Mouse (Mus musculus) embryonic facial prominence, embryonic 15.5 days (tissue): ENCODE measurements at regions not wholly inside any gene's neighbourhood (a gene's known extent, or its start where the extent isn't known, plus 50 kb on each side); places are given as distances from the start of the nearest gene placed in this dataset.

ENCODE experiments used
- ATAC-seq: fragments of 200-750 bp; cut with Nextera tagmentation; 2 replicates; pipeline ENCODE4 v1.8.0; 2017; ENCODE audit warnings: low read depth, moderate TSS enrichment; ENCODE audit not compliant: insufficient number of reproducible peaks, low FRiP score, low TSS enrichment
- H3K27ac ChIP-seq: fragments of 300-500 bp; sonication (generic); replicated peaks from 2 replicates; pipeline ENCODE4 v1.5.1; 2015; ENCODE audit warnings: mild to moderate bottlenecking, inconsistent platforms
- H3K27me3 ChIP-seq: fragments of 300-500 bp; sonication (generic); 2 replicates; pipeline ENCODE4 v1.6.1; 2015; ENCODE audit warnings: inconsistent platforms
- H3K36me3 ChIP-seq: fragments of 300-500 bp; sonication (generic); 2 replicates; pipeline ENCODE4 v1.6.1; 2015; ENCODE audit warnings: mild to moderate bottlenecking, inconsistent platforms
- H3K4me1 ChIP-seq: fragments of 300-500 bp; sonication (generic); 2 replicates; pipeline ENCODE4 v1.6.1; 2015; ENCODE audit warnings: inconsistent platforms
- H3K4me2 ChIP-seq: fragments of 300-500 bp; sonication (generic); replicated peaks from 2 replicates; pipeline ENCODE4 v1.6.1; 2015; ENCODE audit warnings: mild to moderate bottlenecking, inconsistent platforms
- H3K4me3 ChIP-seq: fragments of 300-500 bp; sonication (generic); replicated peaks from 2 replicates; pipeline ENCODE4 v1.5.1; 2015; ENCODE audit warnings: mild to moderate bottlenecking, inconsistent platforms
- H3K9ac ChIP-seq: fragments of 300-500 bp; sonication (generic); 2 replicates; pipeline ENCODE4 v1.6.1; 2015; ENCODE audit warnings: inconsistent platforms
- H3K9me3 ChIP-seq: fragments of 300-500 bp; sonication (generic); replicated peaks from 2 replicates; pipeline ENCODE4 v1.6.1; 2016; ENCODE audit warnings: inconsistent platforms
- WGBS: fragments of 180-500 bp; shearing (Covaris S2); methylation state at CpG from one replicate; pipeline ENCODE4 v1.1.7; 2015; 5-methylcytosine and 5-hydroxymethylcytosine counted together

DNA sequence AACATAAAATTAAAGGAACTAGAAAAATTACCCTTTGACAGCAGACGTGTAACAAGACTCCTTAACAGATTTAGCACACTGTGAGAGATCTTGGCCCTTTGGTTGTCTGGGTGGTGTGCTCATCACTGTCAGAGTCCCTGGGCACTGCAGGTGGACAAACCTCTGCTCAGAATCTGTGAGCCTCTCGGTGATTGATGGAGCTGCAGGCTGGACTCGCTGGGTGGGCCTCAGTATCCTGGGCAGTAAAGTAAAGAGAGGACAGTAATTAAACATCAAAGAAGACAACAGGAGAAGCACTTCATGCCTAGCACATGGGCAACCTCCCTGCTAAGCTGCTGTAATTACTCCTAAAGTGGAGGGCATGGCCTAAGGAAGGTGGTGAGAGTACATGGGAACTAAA is 180.2 kb upstream of the Egflam start:
- Histone ChIP-seq H3K27me3 (no peaks in the 10 kb centered on the region), H3K4me1 (no peaks in the 10 kb centered on the region), H3K4me2 (no peak overlapping the region), H3K9me3 (no peaks in the 10 kb centered on the region), H3K27ac (no peak overlapping the region), H3K9ac (no peak overlapping the region), H3K36me3 (no peaks in the 10 kb centered on the region), H3K4me3 (no peak overlapping the region)
- WGBS: 54% methylated on average over 3 of the region's 3 CpGs
- ATAC-seq: no peak

DNA sequence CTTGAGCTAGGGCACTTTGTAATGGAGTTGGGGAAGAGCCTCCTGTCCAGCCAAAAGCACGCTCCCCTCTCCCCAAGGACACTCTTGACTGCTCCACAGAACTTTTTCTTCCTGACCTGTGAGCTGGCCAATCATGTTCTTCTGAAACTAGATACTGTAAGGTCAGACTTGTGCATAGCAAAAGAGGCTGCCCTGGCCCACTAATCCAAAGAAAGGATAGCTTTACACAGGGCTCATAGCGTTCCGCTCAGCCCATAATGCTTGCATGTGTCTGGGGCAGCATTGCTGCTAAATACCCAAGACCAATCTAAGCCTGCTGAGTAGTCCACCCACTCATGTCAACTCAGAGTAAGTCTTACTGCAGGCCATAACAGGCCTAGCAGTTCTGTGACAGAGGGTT is 189.0 kb upstream of the Egflam start:
- WGBS: 80% methylated on average over 3 of the region's 3 CpGs
- ATAC-seq: no peak
- Histone ChIP-seq H3K27ac (no peak overlapping the region), H3K9ac (no peak overlapping the region), H3K36me3 (no peaks in the 10 kb centered on the region), H3K4me2 (no peak overlapping the region), H3K4me1 (no peaks in the 10 kb centered on the region), H3K9me3 (no peaks in the 10 kb centered on the region), H3K27me3 (no peaks in the 10 kb centered on the region), H3K4me3 (no peak overlapping the region)

DNA sequence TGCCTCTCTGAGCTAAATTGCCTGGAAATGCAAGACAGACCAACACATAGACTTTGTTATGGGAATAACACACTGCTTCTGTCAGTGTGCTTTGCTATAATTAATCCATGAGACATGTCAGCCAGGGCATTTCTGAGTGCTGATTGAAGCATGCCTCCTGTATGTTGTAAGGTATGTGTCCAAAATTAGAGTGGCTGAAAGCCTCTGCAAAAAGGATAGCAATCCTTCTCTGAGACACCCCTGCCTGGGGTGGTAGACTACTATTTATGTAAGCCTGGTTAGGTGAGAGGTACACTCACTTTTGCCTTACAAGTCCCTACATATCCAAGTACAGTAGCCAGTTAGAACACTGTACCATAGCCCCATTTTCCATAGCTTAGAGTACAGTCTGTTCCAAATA is 193.3 kb upstream of the Egflam start:
- Histone ChIP-seq H3K9me3 (no peaks in the 10 kb centered on the region), H3K4me2 (no peak overlapping the region), H3K4me1 (no peaks in the 10 kb centered on the region), H3K36me3 (no peaks in the 10 kb centered on the region), H3K9ac (no peak overlapping the region), H3K27me3 (no peaks in the 10 kb centered on the region), H3K27ac (no peak overlapping the region), H3K4me3 (no peak overlapping the region)
- no peak for ATAC-seq

DNA sequence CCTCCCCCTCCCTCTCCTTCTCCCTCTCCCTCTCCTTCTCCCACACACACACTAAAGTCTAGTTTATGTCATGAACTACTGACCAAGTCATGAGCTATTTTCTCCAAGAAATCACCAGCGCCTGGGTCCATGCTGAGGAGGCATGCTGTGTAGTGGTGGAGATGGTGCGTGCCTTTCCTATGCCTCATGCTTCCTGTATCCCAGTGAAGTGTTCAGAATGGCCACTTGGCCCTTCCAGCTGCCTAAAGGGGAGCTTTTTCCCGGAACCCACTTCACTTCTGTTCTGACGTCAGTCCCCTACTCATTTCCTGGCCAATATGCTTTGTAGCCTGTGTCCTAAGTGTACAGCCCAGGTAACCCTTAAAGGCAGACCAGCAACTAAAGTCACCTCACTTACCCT is 199.1 kb upstream of the Egflam start:
- Histone ChIP-seq H3K4me1 (no peaks in the 10 kb centered on the region), H3K27me3 (no peaks in the 10 kb centered on the region), H3K4me2 (no peak overlapping the region), H3K4me3 (no peak overlapping the region), H3K9me3 (no peaks in the 10 kb centered on the region), H3K27ac (no peak overlapping the region), H3K36me3 (no peaks in the 10 kb centered on the region), H3K9ac (no peak overlapping the region)
- 79% methylated on average over 4 of the region's 4 CpGs for WGBS
- ATAC-seq: no peak

DNA sequence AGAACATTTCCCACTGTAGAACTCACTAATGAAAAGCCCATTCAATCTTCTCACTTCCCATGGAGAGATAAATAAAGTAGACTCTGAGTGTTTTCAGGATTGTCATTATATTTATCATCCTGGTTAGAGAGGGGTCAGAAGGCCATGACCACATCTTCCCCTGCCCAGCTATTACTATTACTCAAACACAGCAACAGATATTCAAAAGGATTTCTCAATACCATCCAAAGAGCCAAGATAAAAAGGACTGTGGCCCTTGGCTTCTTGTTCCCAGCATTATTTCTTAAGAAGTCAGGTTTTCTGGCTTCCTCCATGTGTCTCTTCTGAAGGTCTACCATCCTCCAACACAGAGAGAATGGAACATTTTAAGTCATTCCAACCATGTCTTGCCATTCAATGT is 199.6 kb upstream of the Egflam start:
- no peak for ATAC-seq

DNA sequence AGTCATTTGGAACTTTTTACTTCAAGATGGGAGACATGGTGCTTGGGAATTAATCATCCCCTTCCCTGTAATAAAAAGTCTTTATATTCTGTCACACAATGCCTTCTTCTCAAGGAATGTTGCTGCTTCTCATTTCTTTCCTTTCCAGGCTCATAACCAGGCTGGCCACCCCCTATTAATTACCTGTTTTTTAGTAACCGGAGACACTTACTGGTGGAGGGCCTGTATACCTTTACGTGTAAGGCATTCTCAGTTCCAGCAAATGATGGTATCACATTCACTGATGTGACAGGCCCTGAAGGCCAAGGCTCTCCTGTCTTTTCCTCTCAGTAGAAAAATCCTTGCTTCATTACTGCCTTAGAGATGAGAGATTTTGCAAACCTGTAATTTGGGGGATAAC is 203.3 kb upstream of the Egflam start:
- Histone ChIP-seq H3K9ac (no peak overlapping the region), H3K27me3 (no peaks in the 10 kb centered on the region), H3K4me3 (no peak overlapping the region), H3K27ac (no peak overlapping the region), H3K9me3 (no peaks in the 10 kb centered on the region), H3K4me1 (no peaks in the 10 kb centered on the region), H3K36me3 (no peaks in the 10 kb centered on the region), H3K4me2 (no peak overlapping the region)
- 64% methylated on average over 2 of the region's 2 CpGs for WGBS
- ATAC-seq: no peak

More for the DNA sequence above, 199.6 kb upstream of the Egflam start:
- no peak overlapping the region for H3K27ac ChIP-seq
- H3K9ac ChIP-seq: no peak overlapping the region
- H3K4me2 ChIP-seq: no peak overlapping the region
- H3K9me3 ChIP-seq: no peaks in the 10 kb centered on the region
- no peaks in the 10 kb centered on the region for H3K36me3 ChIP-seq
- no peak overlapping the region for H3K4me3 ChIP-seq
- H3K27me3 ChIP-seq: no peaks in the 10 kb centered on the region
- H3K4me1 ChIP-seq: no peaks in the 10 kb centered on the region

DNA sequence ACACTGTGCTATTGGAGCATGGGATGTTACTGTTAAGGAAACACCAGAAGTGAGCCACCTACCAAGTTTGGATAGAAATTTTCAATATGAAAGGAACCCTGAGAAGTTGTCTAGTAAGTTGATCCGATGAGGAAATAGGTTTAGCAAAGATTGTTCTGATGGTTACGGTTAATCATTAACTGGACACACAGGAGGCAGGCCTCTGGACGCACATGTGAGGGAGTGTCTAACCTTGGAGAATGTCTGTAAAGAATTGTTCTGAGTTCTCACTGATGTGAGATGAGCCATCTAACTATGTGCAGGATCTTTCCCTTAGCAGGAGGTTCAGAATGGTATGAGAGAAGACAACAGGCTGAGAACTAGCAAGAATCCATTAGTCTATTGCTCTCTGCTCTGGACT is 205.8 kb upstream of the Gdnf start:
- Histone ChIP-seq H3K27me3 (no peaks in the 10 kb centered on the region), H3K9ac (no peak overlapping the region), H3K27ac (no peak overlapping the region), H3K4me2 (no peak overlapping the region), H3K36me3 (no peaks in the 10 kb centered on the region), H3K4me3 (no peak overlapping the region), H3K9me3 (no peaks in the 10 kb centered on the region), H3K4me1 (no peaks in the 10 kb centered on the region)
- ATAC-seq: no peak
- 87% methylated on average over 3 of the region's 3 CpGs for WGBS

DNA sequence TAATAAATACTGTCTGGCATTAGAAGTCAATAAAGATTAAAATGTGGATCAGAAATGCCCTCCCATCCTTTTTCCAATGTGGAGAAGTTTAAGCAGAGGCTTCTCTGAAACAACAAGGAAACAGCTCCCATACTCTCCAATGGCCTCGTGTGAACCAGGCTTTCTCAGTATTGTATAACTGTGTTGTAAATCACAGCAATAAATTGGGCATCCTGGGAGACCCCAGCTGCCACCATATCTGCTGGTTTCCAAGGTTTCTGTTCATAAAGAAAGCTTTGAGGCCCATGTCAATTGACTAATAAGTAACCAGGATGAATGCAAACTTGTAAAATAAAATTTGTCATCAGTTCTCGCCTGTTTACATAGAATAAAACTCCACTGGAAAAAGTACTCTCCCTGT is 192.7 kb upstream of the Gdnf start:
- 67% methylated on average over 2 of the region's 2 CpGs for WGBS
- Histone ChIP-seq H3K4me1 (peaks cover 1% of the 10 kb centered on the region; the same call in 1 of the 2 replicates), H3K36me3 (no peaks in the 10 kb centered on the region), H3K4me3 (no peak overlapping the region), H3K9ac (no peak overlapping the region), H3K27ac (no peak overlapping the region), H3K9me3 (no peaks in the 10 kb centered on the region), H3K4me2 (no peak overlapping the region), H3K27me3 (no peaks in the 10 kb centered on the region)
- ATAC-seq: no peak

DNA sequence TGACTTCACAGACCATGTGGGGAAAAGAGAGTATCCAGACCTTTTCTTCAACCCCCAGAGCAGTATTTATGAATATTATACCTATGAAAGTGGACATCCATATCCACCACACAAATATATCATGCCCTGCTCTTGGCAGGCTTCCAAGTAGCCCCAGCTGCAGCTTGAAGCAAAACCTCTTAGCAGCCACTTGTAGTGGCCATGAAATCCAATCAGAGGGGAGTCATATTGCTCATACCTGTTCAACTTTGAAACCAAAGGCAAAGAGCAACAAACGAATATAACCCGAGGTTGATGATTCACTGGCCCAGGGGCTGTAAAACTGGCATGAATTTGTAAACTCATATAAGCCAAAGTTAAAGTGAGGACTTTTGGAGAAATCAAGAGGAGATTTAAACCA is 187.6 kb upstream of the Gdnf start:
- Histone ChIP-seq H3K4me3 (no peak overlapping the region), H3K9me3 (no peaks in the 10 kb centered on the region), H3K27ac (no peak overlapping the region), H3K36me3 (no peaks in the 10 kb centered on the region), H3K4me2 (no peak overlapping the region), H3K9ac (no peak overlapping the region), H3K4me1 (no peaks in the 10 kb centered on the region), H3K27me3 (no peaks in the 10 kb centered on the region)
- 62% methylated on average over 2 of the region's 2 CpGs for WGBS
- ATAC-seq: no peak

DNA sequence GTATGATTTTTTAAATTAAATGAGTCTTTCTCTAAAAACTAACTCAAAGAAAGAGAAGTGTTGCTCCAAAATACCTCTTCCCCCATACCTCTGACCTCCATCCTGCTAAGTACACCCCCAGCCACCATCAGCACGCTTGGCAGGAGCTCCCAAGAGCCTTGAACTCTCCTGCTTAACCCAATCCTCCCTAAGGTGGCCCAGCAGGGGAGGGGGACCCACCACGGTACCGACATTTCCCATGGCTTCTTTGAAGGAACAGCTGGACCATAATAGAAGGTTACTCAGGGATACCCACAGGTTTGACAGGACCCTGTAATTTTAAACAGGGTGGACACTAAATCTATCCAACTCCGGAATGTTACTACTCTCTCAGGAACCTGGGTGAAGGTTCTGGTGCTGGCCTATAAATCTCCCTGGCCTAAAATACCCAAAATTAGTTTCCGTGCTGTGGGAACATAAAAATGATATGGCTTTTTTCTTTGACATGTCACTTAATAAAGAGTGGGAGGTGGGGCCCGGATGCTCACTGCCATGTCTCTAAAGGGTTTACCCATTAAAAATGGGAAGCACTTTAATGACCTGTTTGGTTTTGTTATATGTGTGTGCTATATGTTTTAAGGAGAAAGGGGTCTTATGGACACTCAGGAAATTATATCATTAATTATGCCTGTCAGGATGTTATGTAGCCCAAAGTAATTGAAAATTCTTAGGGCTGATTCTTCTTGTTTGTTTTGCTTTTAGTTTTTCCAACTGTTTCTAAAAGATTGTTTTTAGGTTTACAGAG is 185.8 kb upstream of the Gdnf start:
- Histone ChIP-seq H3K9ac (no peak overlapping the region), H3K4me3 (no peak overlapping the region), H3K9me3 (no peaks in the 10 kb centered on the region), H3K4me1 (no peaks in the 10 kb centered on the region), H3K27me3 (no peaks in the 10 kb centered on the region), H3K4me2 (no peak overlapping the region), H3K36me3 (no peaks in the 10 kb centered on the region), H3K27ac (no peak overlapping the region)
- no peak for ATAC-seq
- 58% methylated on average over 6 of the region's 6 CpGs for WGBS

DNA sequence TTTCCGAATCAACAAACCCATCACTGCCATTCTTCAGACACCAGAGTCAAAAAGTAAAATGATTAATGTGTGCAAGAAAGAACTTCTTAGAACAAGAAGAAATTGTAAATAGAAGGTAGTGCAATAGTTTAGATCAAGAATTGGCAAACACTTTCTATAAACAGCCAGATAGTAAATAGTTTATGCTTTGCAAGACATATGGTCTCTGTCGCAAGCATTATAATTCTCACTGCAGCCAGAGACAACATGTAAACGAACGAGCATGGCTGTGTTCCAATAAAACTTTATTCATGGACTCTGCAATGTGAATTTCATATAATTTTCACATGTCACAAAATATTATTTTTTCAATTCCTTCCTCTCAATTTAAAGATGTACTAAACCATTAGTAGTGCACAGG is 180.8 kb upstream of the Gdnf start:
- no peak for ATAC-seq

DNA sequence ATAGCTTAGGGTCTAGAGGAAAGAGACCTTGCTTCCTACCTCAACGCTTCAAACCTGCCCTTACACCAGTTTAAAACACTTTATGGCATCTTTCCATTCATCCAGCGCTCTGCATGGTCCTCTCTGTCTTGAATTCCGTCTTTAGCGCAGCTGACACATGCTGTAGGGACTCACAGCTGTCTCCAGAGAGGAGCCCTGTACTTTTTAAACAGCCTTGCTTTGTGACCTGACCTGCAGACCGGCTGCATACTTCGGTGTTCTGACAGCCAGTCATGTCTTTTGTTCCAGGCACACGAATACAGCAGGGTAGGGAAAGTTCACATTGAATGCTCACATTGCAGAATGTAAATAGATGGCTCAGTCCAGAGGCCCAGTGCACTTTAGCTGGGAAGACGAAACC is 175.4 kb upstream of the Gdnf start:
- peaks cover 3% of the 10 kb centered on the region; the same call in 1 of the 2 replicates for H3K27me3 ChIP-seq
- ATAC-seq: no peak

More for the DNA sequence above, 180.8 kb upstream of the Gdnf start:
- Histone ChIP-seq H3K27ac (no peak overlapping the region), H3K27me3 (no peaks in the 10 kb centered on the region), H3K9ac (no peak overlapping the region), H3K36me3 (no peaks in the 10 kb centered on the region), H3K4me2 (no peak overlapping the region), H3K9me3 (no peaks in the 10 kb centered on the region), H3K4me3 (no peak overlapping the region), H3K4me1 (no peaks in the 10 kb centered on the region)
- WGBS: 65% methylated on average over 4 of the region's 4 CpGs

More for the DNA sequence above, 175.4 kb upstream of the Gdnf start:
- no peak overlapping the region for H3K27ac ChIP-seq
- no peaks in the 10 kb centered on the region for H3K9me3 ChIP-seq
- no peak overlapping the region for H3K9ac ChIP-seq
- no peak overlapping the region for H3K4me3 ChIP-seq
- no peak overlapping the region for H3K4me2 ChIP-seq
- 58% methylated on average over 8 of the region's 8 CpGs for WGBS
- no peaks in the 10 kb centered on the region for H3K36me3 ChIP-seq
- H3K4me1 ChIP-seq: 0 out of 2 replicates have a peak, but pooled peaks cover 4% of the 10 kb centered on the region
